Mouse (Mus musculus): ENCODE data around the gene Nat9.

Gene Nat9

DNA sequence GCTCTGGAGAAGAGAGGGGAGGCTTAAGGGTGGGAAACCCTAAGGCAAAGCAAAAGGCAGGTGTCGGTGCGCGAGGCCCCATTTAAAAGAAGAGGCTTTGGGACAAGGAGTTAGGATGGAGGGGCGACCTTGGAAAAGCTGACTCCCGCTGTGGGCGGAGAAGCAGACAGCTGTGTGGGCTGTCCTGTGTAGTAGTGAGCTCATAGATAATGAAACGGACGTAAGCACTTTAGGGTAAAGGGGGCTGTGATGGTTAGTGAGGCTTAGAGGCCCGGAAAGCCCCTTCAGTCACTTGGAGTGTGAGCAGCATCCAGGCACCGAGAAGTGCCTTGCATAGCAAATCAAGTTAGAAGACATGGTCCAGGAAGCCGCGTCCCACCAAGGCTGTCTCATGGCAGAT lies at the start of gene Nat9:
Gene Nat9, minus strand, starts transcription at position 167 of the 400 bp plus-strand sequence.
- DNase-seq (ENCODE audit: low read depth, low spot score): peak; percentile 67
- no peaks in the 10 kb centered on the region; the same call in 1 of the 2 replicates for H3K36me3 ChIP-seq (ENCODE audit: control insufficient read depth, insufficient read depth, low read length, poor library complexity, severe bottlenecking)
- no peaks in the 10 kb centered on the region for H3K27me3 ChIP-seq (ENCODE audit: control insufficient read depth, insufficient read depth, low read length, poor library complexity, severe bottlenecking)

DNA sequence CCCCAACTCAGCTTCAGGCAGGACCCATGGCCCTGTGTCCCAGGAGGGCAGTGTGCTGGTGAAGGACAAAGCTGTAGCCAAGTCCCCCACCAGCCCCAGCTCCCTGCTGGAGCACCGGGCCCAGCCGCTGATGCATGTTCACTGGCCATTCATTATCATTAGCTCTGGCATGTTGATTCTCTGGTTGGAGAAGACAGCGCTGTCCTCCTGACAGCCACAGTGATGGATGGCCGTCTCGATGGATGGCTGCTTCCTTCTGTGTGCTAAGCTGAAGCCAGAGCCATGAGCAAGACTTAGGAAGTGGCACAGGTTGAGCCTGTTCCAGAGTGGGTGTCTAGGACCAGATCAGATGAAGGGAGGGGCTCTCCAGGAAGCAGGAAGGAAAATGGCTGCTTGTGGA lies 48.9 kb upstream of the Nat9 start:
- Histone ChIP-seq H3K36me3 (ENCODE audit: control insufficient read depth, insufficient read depth, low read length, poor library complexity, severe bottlenecking) (no peaks in the 10 kb centered on the region), H3K27me3 (ENCODE audit: control insufficient read depth, insufficient read depth, low read length, poor library complexity, severe bottlenecking) (no peaks in the 10 kb centered on the region)
- DNase-seq (ENCODE audit: low read depth, low spot score): no peak

DNA sequence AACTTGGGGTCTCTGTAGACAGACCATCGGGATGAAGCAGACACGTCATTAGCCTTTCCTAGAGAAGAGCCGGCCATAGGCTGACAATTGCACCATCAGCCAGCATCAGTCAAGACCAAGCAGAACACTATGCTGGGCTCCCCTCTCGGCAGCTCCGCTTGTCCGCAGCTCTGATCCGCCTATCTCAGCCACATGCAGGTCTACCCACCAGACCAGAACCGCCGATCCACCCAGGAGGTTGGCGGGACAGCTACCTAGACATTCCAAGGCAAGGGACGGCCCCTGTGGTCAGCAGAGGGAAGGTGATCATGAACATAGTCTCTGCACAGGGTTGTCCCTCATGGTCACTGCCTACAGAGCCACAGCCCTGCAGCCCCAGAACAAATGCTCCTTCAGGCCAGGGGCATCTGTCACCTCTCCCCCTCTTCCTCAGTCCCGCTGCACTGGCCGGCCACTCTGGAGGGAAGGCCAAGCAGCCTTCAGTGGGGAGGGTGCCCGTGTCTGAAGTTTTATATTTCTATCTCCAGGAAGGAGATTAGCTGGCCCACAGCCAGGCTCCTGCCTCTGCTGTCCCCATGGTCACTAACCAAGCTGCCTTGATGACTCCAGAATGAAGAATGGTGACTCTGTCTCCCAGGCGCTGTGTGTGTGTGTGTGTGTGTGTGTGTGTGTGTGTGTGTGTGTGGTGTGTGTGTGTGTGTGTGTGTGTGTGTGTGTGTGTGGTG lies 46.8 kb upstream of the Nat9 start:
- H3K27me3 ChIP-seq (ENCODE audit: control insufficient read depth, insufficient read depth, low read length, poor library complexity, severe bottlenecking): no peaks in the 10 kb centered on the region
- no peaks in the 10 kb centered on the region for H3K36me3 ChIP-seq (ENCODE audit: control insufficient read depth, insufficient read depth, low read length, poor library complexity, severe bottlenecking)
- DNase-seq (ENCODE audit: low read depth, low spot score): no peak

DNA sequence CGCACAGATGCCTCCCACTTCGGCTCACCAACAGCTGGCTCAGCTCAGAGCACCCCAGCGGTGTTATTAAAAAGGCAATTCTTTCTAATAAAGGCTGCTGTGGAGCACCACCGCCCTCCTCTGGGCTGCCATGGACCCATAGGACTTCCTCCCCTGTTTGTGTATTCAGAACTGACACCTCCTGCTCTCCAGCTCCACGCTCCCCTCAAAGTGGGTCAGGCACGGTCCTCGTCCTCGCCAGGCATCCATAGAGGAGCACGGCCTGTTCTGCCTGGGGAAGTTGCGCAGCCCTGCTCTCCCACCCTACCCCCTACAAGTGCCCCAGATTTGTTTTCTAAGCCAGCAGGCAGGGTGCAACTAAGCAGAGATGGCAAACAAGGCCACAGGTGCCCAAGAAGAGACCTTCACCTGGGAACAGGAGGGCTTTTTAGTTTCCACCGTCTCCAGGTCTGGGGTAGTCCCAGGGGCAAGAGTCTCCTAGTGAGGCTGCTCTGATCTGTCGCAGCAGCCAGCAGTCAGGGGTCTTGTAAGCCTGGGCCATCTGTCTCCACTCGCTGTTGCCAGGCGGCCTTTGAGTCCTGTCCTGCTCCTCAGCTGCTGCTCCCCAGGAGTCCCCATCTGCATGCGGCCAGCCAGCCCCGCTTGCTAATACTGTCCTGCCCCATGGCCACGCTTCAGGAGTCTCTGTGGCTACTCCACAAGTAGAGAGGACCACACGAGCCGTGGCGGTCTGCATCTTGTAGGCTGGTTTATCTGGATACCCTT lies 46.0 kb upstream of the Nat9 start:
- no peak for DNase-seq (ENCODE audit: low read depth, low spot score)
- Histone ChIP-seq H3K27me3 (ENCODE audit: control insufficient read depth, insufficient read depth, low read length, poor library complexity, severe bottlenecking) (no peaks in the 10 kb centered on the region), H3K36me3 (ENCODE audit: control insufficient read depth, insufficient read depth, low read length, poor library complexity, severe bottlenecking) (no peaks in the 10 kb centered on the region)

DNA sequence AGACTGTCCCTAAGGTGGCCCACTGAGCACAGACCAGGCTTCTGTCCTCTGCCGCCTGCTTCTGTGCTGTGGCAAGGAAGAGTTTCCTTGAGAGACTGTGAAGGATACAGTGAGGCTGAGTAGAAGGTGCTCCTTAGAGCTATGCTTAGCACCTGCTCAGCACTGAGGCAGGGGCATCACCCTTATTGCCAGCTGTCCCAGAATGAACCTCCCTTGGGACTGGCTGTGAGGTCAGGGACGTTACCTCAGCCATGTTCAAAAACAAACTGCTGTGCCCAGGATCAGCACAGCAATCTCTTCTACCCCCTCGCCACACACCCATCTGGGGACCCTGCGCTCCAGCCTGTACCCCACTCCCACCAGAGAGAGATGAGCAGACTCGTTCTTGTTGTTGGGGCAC lies 45.2 kb upstream of the Nat9 start:
- H3K27me3 ChIP-seq (ENCODE audit: control insufficient read depth, insufficient read depth, low read length, poor library complexity, severe bottlenecking): no peaks in the 10 kb centered on the region
- no peaks in the 10 kb centered on the region for H3K36me3 ChIP-seq (ENCODE audit: control insufficient read depth, insufficient read depth, low read length, poor library complexity, severe bottlenecking)
- no peak for DNase-seq (ENCODE audit: low read depth, low spot score)

DNA sequence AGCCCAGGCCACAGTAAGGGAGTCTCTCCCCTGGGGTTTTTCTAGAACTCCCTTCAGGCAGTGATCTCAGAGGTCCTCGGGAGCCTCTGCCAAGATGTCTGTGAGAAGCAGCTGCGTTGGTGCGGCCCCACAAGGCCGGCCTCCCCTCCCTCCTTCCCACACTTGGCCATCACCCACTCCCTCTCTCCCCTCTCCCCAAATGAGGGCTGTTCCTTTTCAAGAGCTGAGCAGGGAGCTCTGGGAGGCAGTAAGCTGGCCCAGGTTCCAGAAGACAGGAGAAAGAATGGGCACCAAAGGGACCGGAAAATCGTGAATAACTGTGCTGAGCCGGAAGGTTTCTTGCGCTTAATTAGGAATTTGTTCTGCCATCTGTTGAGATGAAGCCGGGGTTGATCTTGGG lies 44.3 kb upstream of the Nat9 start:
- Histone ChIP-seq H3K27me3 (ENCODE audit: control insufficient read depth, insufficient read depth, low read length, poor library complexity, severe bottlenecking) (no peaks in the 10 kb centered on the region), H3K36me3 (ENCODE audit: control insufficient read depth, insufficient read depth, low read length, poor library complexity, severe bottlenecking) (no peaks in the 10 kb centered on the region)
- DNase-seq (ENCODE audit: low read depth, low spot score): no peak

DNA sequence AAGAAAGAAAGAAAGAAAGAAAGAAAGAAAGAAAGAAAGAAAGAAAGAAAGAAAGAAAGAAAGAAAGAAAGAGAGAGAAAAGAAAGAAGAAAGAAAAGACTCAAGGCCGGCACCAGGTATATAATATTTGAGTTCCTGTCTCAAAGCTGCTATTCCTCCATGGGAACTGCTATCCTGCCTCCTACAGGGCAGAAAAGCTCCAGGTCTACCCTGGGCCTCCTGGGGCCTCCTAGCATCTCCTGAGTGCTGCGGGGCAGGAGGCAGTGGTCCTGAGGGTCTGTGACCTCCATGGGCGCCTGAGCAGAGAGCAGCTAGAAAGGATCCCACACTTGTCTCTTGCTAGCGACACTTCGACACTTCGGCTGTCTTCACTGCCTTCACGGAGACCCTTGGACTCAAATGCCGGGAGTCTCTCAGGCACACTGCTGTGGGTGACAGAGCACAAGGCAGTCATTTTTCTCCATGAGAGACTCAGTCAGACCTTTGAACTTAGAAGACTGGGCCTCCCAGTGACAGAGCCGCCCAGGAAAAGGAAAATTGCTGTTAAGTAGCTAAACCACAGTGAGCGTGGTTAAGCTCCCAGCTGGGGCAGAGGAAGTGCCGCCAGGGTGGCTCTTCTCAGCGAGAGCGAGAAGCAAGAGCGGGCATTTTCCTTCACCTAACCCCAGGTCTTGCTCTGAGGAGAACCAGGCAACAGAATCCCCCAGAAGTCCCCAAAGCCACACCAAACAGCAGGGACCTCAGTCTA lies 43.7 kb upstream of the Nat9 start:
- no peaks in the 10 kb centered on the region for H3K27me3 ChIP-seq (ENCODE audit: control insufficient read depth, insufficient read depth, low read length, poor library complexity, severe bottlenecking)
- DNase-seq (ENCODE audit: low read depth, low spot score): peak; percentile 42

DNA sequence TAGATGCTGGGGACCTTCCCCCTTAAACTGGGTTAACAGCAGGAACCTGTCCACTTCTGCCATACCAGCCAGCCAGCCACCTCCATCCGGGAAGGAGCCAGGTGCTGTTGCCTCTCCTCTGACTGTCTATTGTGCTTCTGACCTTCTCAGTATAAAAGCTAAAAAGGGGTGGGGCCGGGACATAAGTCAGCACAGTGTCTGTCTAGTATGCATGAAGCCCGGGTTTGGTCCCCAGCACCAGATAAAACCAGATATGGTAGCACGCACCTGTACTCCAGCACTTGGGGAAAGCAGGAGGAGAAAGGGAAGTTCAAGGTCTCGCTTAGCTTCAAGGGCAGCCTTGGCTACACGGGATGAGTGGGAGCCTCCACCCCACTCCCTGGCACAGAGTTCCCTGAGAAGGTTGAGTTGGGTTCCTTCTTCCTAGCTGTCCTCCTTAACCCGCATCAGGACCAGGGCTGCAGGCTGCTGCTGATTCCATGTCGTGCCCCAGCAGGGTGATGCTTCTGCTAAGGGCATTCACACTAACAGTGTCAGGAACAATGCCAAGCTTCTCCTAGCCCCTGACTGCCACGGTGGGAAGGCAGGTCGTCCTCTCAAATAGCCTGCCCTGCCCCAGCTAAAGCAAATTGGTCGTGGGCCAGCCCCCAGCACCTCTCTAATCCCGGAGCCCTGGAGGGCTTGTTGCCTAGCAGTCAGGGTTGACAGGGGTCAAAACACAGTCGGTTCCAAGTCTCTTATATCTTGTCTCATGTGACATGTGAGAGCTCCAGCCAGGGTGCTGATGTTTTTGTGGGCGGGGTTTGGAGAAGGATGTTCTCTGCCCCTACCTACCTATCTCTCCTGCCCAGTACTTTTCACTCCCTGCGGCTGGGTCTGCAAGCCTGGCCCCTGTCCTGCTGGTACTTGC lies 41.6 kb upstream of the Nat9 start:
- DNase-seq (ENCODE audit: low read depth, low spot score): no peak
- H3K27me3 ChIP-seq (ENCODE audit: control insufficient read depth, insufficient read depth, low read length, poor library complexity, severe bottlenecking): no peaks in the 10 kb centered on the region
- no peaks in the 10 kb centered on the region; the same call in 1 of the 2 replicates for H3K36me3 ChIP-seq (ENCODE audit: control insufficient read depth, insufficient read depth, low read length, poor library complexity, severe bottlenecking)

More for the DNA sequence above, 43.7 kb upstream of the Nat9 start:
- H3K36me3 ChIP-seq (ENCODE audit: control insufficient read depth, insufficient read depth, low read length, poor library complexity, severe bottlenecking): no peaks in the 10 kb centered on the region; the same call in 1 of the 2 replicates

DNA sequence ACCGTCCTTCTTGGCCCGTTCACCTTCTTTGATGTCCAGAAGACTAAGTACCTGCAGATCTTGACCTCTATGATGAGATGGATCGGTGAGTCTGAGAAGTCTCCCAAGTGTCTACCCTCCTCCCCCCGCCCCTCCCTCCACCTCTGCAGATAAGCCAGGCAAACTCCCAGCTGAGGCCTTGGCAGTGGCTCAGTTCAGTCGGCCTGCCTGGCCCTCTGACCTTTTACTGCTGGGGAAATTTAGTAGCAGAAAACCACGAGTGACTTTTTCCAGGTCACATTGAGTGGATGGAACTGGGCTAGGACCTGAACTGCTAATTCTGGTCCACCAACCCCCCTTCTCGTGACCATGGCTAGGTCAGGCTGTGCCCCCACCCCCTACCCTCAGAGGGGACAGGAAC lies 40.8 kb upstream of the Nat9 start:
- Histone ChIP-seq H3K36me3 (ENCODE audit: control insufficient read depth, insufficient read depth, low read length, poor library complexity, severe bottlenecking) (no peaks in the 10 kb centered on the region; the same call in 1 of the 2 replicates), H3K27me3 (ENCODE audit: control insufficient read depth, insufficient read depth, low read length, poor library complexity, severe bottlenecking) (no peaks in the 10 kb centered on the region)
- no peak for DNase-seq (ENCODE audit: low read depth, low spot score)

DNA sequence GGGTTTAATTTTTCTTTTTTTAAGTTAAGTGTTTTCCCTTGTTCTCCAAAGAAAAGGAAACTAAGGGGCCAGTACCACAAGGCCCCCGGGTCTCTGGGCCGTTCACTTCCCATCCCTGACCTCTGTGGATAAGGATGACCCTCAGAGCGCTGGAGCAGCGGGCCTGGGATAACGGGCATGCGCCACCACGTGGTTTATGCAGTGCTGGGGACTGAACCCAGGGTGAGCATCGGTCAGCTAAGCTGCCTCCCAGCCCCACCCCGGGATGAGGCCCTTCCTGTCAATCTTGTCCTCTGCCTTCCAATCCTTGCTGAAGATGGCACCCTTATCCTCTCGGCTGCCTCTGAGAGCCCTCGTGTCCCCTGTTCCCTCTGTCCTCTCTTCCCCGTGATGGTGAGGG lies 40.0 kb upstream of the Nat9 start:
- no peaks in the 10 kb centered on the region for H3K27me3 ChIP-seq (ENCODE audit: control insufficient read depth, insufficient read depth, low read length, poor library complexity, severe bottlenecking)
- no peak for DNase-seq (ENCODE audit: low read depth, low spot score)
- H3K36me3 ChIP-seq (ENCODE audit: control insufficient read depth, insufficient read depth, low read length, poor library complexity, severe bottlenecking): no peaks in the 10 kb centered on the region; the same call in 1 of the 2 replicates

DNA sequence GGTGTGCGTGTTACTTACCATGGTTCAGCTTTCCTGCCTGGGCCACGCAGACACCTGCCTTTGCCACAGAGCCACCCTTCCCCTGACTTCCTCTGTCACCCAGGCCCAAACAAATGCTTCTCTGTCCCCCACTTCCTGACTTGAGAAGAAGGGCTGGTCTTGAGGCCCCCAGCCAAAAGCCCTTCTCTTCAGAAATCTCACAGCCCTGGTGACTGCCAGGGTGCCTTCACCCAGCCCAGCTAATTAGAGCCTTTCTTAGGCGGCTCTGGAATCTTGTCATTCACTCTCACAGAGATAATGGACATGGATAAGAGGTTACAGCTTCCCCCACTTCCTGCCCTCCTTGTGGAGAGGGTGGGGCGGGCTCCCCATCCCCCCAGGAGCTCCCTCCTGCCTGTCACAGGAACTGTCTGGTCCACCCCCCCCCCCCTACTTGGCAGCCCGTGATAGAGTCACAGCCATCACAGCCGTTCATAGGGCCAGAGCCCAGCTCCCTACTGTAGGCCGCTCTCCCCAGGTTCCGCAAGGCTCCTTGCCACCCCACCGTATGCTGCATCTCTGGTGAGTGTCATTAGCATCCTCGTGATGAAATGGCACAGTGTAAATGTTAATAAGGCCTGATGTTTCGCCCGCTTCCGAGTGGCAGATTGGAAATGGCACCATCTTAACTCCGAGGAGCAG lies 39.3 kb upstream of the Nat9 start:
- DNase-seq (ENCODE audit: low read depth, low spot score): no peak
- no peaks in the 10 kb centered on the region; the same call in 1 of the 2 replicates for H3K36me3 ChIP-seq (ENCODE audit: control insufficient read depth, insufficient read depth, low read length, poor library complexity, severe bottlenecking)
- no peaks in the 10 kb centered on the region for H3K27me3 ChIP-seq (ENCODE audit: control insufficient read depth, insufficient read depth, low read length, poor library complexity, severe bottlenecking)

DNA sequence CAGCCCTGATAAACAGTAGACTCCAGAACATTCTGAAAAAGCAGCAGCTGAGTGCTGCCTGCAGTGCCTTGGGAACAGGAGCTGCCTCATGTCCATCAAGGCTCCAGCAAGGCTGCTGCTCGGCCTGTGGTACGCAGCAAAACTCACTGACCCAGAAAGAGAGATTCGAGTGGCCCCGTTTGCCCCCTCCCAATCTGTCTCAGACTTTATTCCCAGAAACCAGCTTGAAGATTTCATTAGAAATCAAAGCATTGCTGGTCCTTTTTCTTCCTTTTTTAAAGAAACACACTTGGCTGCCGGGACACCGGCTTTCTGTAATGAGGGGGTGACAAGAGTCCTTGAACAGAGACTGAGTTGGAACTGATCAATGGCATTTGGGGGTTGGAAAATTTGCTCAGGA lies 37.6 kb upstream of the Nat9 start:
- DNase-seq (ENCODE audit: low read depth, low spot score): no peak
- H3K36me3 ChIP-seq (ENCODE audit: control insufficient read depth, insufficient read depth, low read length, poor library complexity, severe bottlenecking): no peaks in the 10 kb centered on the region; the same call in 1 of the 2 replicates
- H3K27me3 ChIP-seq (ENCODE audit: control insufficient read depth, insufficient read depth, low read length, poor library complexity, severe bottlenecking): no peaks in the 10 kb centered on the region

DNA sequence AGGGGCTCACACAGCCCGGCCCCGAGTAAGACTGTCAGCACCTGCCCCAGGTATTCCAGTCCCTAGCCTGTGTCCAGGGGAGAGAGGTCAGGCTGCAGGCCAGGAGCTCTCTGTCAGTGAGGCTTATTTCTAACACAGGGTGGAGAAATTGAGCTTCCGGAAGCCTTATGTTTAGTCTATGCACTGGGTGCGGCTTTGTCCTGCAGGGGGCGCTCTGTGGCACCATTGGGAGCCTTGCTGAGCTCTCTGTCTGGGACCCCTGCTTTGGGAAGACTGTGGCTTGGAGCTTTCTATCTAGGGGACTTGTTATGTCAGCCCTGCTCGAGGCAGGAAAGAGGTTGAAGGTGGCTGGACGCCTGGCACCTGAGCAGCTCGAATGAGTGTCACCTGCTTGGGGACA lies 37.2 kb upstream of the Nat9 start:
- DNase-seq (ENCODE audit: low read depth, low spot score): peak; percentile 46
- H3K36me3 ChIP-seq (ENCODE audit: control insufficient read depth, insufficient read depth, low read length, poor library complexity, severe bottlenecking): no peaks in the 10 kb centered on the region; the same call in 1 of the 2 replicates
- H3K27me3 ChIP-seq (ENCODE audit: control insufficient read depth, insufficient read depth, low read length, poor library complexity, severe bottlenecking): no peaks in the 10 kb centered on the region

DNA sequence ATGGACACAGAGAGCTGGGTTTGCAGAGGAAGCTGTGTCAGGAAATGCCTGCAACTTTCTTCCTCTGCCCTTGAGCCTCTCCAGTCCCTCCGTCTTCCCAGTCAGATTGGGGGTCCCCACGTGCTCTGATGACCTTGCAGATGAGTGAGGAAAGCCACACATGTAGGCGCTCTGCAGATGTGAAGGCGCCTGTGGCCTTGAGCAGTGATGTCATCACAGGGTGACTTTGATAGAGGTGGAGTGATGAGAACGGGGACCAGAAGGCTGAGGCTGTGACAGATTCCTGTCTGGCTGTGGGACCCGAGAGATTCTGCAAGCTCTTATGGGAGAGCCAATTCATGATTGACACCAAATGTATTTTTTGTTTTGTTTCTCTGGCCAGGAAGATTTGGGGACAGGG lies 36.2 kb upstream of the Nat9 start:
- Histone ChIP-seq H3K36me3 (ENCODE audit: control insufficient read depth, insufficient read depth, low read length, poor library complexity, severe bottlenecking) (no peaks in the 10 kb centered on the region; the same call in 1 of the 2 replicates), H3K27me3 (ENCODE audit: control insufficient read depth, insufficient read depth, low read length, poor library complexity, severe bottlenecking) (no peaks in the 10 kb centered on the region)
- no peak for DNase-seq (ENCODE audit: low read depth, low spot score)
